Mouse (Mus musculus) olfactory bulb, adult 2 months (tissue): ENCODE measurements around the gene Ndufb8.

Experiments
- CTCF ChIP-seq: fragments of 200-500 bp; IDR thresholded peaks from 2 replicates; pipeline ENCODE4 v1.5.1; 2012; ENCODE audit warnings: low read depth, mild to moderate bottlenecking, low read length, moderate library complexity; ENCODE audit not compliant: insufficient read depth
- POLR2A ChIP-seq: fragments of 200-500 bp; IDR thresholded peaks from 2 replicates; pipeline ENCODE4 v1.6.1; 2012; ENCODE audit warnings: mild to moderate bottlenecking, low read depth, low read length, moderate library complexity; ENCODE audit not compliant: insufficient read depth

DNA sequence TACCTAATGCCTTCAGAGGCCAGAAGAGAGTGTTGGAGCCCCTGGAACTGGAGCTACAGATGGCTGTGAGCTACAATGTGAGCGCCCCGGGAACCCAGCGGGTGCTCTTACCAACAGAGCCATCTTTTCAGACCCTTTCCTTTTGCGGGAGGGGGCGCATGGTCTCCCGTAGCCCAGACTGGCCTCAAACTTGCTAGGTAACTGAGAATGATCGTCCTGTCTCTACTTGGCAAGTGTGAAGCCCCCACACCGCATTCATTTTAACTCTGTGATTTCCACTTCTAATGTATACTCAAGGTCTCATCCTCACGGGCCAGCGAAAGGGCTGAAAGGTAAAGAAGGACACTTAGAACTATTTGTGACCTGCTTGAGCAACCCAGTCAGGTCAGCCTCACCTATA is 10.9 kb downstream of the Ndufb8 start:
- TF ChIP-seq CTCF: no peak
- TF ChIP-seq POLR2A: no peak
